Mouse (Mus musculus): Measurements from ENCODE around the gene Nab2.

- TF ChIP-seq CTCF (IDR thresholded peaks at IDR 0.05; ENCODE audit: borderline replicate concordance, insufficient read depth, low read depth, low read length): no peak
- TF ChIP-seq POLR2A (IDR thresholded peaks at IDR 0.05; ENCODE audit: borderline replicate concordance, insufficient read depth, low read length): no peak
These were observed 56.1 kb downstream of the Nab2 start for GRCm38 (mm10) chr10:127612079-127612775.
